8 mouse cellular contexts compared by ENCODE assay signal in the genomic region with DNA sequence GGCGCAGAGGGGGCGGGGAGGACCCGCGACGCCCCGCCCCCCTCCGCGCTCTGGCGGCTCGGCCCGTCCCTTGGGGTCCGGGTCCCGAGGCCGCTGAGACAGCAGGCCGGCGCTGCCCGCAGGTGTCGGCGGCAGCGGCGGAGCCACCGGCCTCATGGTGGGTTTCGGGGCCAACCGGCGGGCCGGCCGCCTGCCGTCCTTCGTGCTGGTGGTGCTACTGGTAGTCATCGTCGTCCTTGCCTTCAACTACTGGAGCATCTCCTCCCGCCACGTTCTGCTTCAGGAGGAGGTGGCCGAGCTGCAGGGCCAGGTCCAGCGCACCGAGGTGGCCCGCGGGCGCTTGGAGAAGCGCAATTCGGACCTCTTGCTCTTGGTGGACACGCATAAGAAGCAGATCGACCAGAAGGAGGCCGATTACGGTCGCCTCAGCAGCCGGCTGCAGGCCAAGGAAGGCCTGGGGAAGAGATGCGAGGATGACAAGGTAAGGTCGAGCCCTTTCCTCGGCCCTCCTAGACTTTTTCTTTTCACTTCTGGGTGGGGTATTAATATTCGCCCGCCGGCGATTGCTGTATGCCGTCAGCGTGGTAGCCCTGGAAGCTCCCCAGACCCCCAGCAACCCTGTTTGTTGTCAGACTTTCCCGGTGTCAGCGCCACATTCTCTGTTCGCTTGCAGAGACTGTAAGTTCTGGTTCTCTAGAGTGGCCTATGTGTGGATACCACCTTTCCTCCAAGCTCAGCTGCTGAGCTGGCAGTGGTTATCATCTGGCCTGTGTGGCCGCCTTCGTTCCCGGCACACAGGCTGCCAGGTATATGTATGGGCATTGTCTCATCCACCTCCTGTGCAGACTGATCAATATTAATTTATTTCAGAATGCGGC. TPM values are rescaled to one million over a fixed set of nuclear protein-coding genes. Genes with fewer than 3 reads are reported as not detected.
DNase-seq lines count a peak whose midpoint lies in the region; ATAC-seq and TF ChIP-seq lines count a peak whose summit lies in the region.

No protein-coding gene starts in this region.

- peak overlapping the region; percentile 36 for H3K27ac ChIP-seq in intestine, postnatal 0 days (ENCODE audit: low read depth, low read length)
- H3K27ac ChIP-seq in liver, postnatal 0 days (ENCODE audit: low read depth), result peak overlapping the region; percentile 52; the same call in 1 of the 2 replicates
- peak overlapping the region; percentile 75 for H3K27ac ChIP-seq in stomach, embryonic 15.5 days

- intact Hi-C loops in gastrocnemius, postnatal 14 days (cut with DNase I; ENCODE audit: low total_unique reads), result no loop called here

- no peaks in the 10 kb centered on the region for H3K9me3 ChIP-seq in intestine, postnatal 0 days (ENCODE audit: control insufficient read depth)
- H3K9me3 ChIP-seq in liver, postnatal 0 days (ENCODE audit: low read length), result no peaks in the 10 kb centered on the region
- no peaks in the 10 kb centered on the region for H3K9me3 ChIP-seq in stomach, embryonic 15.5 days

- TF ChIP-seq EP300 in liver, postnatal 0 days (IDR thresholded peaks at IDR 0.05; ENCODE audit: low read depth), result no peak

- peak; percentile 3 for DNase-seq in gastrocnemius, adult 18-20 months (ENCODE audit: low spot score)
- DNase-seq in gastrocnemius, postnatal 14 days, result no peak
- DNase-seq in 3T3-L1 (ENCODE audit: low read depth, low spot score), result peak; percentile 10
- peak; percentile 49 for DNase-seq in cerebellum, adult 11 months
- peak; percentile 43 for DNase-seq in forelimb bud, embryonic 11.5 days (ENCODE audit: low read depth, low spot score)
- DNase-seq in liver, postnatal 0 days, result no peak

- WGBS in intestine, postnatal 0 days, result under 1% methylated on average over 54 of the region's 63 CpGs
- 1% methylated on average over 49 of the region's 63 CpGs for WGBS in liver, postnatal 0 days (ENCODE audit: insufficient replicate concordance)
- WGBS in stomach, embryonic 15.5 days, result under 1% methylated on average over 49 of the region's 63 CpGs

- peak overlapping the region; percentile 83 for H3K4me3 ChIP-seq in intestine, postnatal 0 days (ENCODE audit: low read depth, low read length)
- H3K4me3 ChIP-seq in liver, postnatal 0 days (ENCODE audit: low read depth, low read length), result peak overlapping the region; percentile 77
- H3K4me3 ChIP-seq in stomach, embryonic 15.5 days (replicated peaks), result peak overlapping the region; percentile 82

- no peak; the same call in 1 of the 2 replicates for ATAC-seq in intestine, postnatal 0 days
- peak; percentile 47 for ATAC-seq in liver, postnatal 0 days
- peak; percentile 27; the same call in 1 of the 2 replicates for ATAC-seq in stomach, embryonic 15.5 days (ENCODE audit: insufficient read depth, low FRiP score, low read depth)

- no peaks in the 10 kb centered on the region for H3K36me3 ChIP-seq in intestine, postnatal 0 days (ENCODE audit: control insufficient read depth, insufficient read depth)
- no peaks in the 10 kb centered on the region for H3K36me3 ChIP-seq in liver, postnatal 0 days (replicated peaks; ENCODE audit: insufficient read depth, low read length)
- H3K36me3 ChIP-seq in stomach, embryonic 15.5 days, result peaks cover 2% of the 10 kb centered on the region; the same call in 1 of the 2 replicates

- H3K9ac ChIP-seq in intestine, postnatal 0 days (ENCODE audit: low read depth, low read length), result peak overlapping the region; percentile 68
- peak overlapping the region; percentile 75 for H3K9ac ChIP-seq in liver, postnatal 0 days (replicated peaks)
- peak overlapping the region; percentile 87 for H3K9ac ChIP-seq in stomach, embryonic 15.5 days

- H3K27me3 ChIP-seq in intestine, postnatal 0 days (replicated peaks; ENCODE audit: control insufficient read depth, insufficient read depth, low read length), result no peaks in the 10 kb centered on the region
- H3K27me3 ChIP-seq in liver, postnatal 0 days (ENCODE audit: insufficient read depth, low read length), result peaks cover 7% of the 10 kb centered on the region; the same call in 1 of the 2 replicates
- no peaks in the 10 kb centered on the region for H3K27me3 ChIP-seq in stomach, embryonic 15.5 days (replicated peaks)

- peak overlapping the region; percentile 95 for H3K4me2 ChIP-seq in intestine, postnatal 0 days (replicated peaks; ENCODE audit: low read depth)
- H3K4me2 ChIP-seq in liver, postnatal 0 days (ENCODE audit: low read depth, low read length), result peak overlapping the region; percentile 98
- H3K4me2 ChIP-seq in stomach, embryonic 15.5 days, result peak overlapping the region; percentile 85

- no peak for TF ChIP-seq CTCF in intestine, postnatal 0 days (IDR thresholded peaks at IDR 0.05; ENCODE audit: low read depth)
- no peak for TF ChIP-seq CTCF in liver, postnatal 0 days (IDR thresholded peaks at IDR 0.05; ENCODE audit: low read depth)

- no peaks in the 10 kb centered on the region for H3K4me1 ChIP-seq in intestine, postnatal 0 days (replicated peaks; ENCODE audit: control insufficient read depth, insufficient read depth, low read length)
- peaks cover 12% of the 10 kb centered on the region for H3K4me1 ChIP-seq in liver, postnatal 0 days (ENCODE audit: insufficient read depth)
- H3K4me1 ChIP-seq in stomach, embryonic 15.5 days, result peaks cover 2% of the 10 kb centered on the region; the same call in 1 of the 2 replicates

RNA-seq across cellular contexts. Expression of a gene that starts 0.5 kb away (rescaled TPM):
- total RNA-seq in gastrocnemius, adult 18-20 months (2021), result 1 to 10 TPM; 6.6 to 6.8 TPM
- 10 to 100 TPM; 16.9 to 22.4 TPM for total RNA-seq in gastrocnemius, postnatal 14 days (2021)
- polyA plus RNA-seq in intestine, postnatal 0 days (2015; fragmentation: Nextera tagmentation; extraction: Ambion mirVana), result 12.5 and 14.5 TPM in 2 replicates
- polyA plus RNA-seq in liver, postnatal 0 days (2015; fragmentation: Nextera tagmentation; extraction: Ambion mirVana), result 4.9 and 5.2 TPM in 2 replicates
- 23.2 and 25.2 TPM in 2 replicates for polyA plus RNA-seq in stomach, embryonic 15.5 days (2015; fragmentation: Nextera tagmentation; extraction: Ambion mirVana)

Comparison
In these comparisons a context has a peak if more than half of its experiments do, and no peak if none do; other contexts are left out.
1. DNase-seq: peak in gastrocnemius, adult 18-20 months (single experiment), 3T3-L1 (single experiment), cerebellum, adult 11 months (single experiment) and forelimb bud, embryonic 11.5 days (single experiment); none in gastrocnemius, postnatal 14 days (single experiment) and liver, postnatal 0 days (single experiment).
2. Peak in every context shown above with its lines, with median percentiles within 50 percentile points of each other: H3K27ac ChIP-seq, H3K4me2 ChIP-seq, H3K4me3 ChIP-seq and H3K9ac ChIP-seq.